Mouse (Mus musculus) T-helper 17 cell (primary cell): Measurements from ENCODE around the gene Crym.

Source experiments
- in situ Hi-C, 2 experiments: fragments of 300-600 bp; cut with MboI, MseI; formaldehyde crosslinking; loops; 1 replicate in 1 of 2; 2 replicates in 1 of 2; pipeline ENCODE4 v1.15.1; 2025; ENCODE audit warnings: high pct_unique_total_duplicates in 2 of 2

Gene Crym

DNA sequence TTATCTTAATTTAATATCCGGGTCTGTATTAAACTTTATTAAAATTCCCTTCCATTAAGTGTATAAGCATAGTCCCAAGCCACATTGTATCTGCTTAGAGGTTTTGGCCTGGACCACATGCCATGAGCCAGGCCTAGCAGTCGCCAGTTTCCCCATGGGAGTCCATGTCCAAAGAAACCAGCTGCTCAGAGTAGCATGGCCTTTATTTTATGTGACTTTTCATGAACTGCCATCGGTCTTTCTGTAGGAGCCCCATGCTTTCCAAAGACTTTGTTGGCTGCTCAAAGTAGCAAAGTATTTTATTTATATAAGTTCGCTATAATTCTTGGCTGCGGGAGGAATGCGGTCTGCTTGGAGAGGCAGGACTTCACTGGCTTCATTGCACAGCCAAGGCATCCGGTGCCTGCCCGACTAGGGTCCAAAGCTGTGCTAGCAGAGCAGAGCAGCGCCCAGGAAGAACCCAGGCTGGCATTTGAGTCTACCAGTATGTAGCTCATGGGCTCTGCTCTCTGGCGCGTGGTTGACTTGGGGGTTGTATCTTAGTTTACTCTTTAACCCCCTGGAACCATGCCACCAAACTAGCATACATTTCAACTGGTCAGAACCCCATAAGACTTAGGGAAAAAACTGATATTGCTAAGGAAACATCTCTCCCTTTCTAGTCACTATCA, 38.2 kb downstream of the Crym start:
- in situ Hi-C loops: no loop called here

DNA sequence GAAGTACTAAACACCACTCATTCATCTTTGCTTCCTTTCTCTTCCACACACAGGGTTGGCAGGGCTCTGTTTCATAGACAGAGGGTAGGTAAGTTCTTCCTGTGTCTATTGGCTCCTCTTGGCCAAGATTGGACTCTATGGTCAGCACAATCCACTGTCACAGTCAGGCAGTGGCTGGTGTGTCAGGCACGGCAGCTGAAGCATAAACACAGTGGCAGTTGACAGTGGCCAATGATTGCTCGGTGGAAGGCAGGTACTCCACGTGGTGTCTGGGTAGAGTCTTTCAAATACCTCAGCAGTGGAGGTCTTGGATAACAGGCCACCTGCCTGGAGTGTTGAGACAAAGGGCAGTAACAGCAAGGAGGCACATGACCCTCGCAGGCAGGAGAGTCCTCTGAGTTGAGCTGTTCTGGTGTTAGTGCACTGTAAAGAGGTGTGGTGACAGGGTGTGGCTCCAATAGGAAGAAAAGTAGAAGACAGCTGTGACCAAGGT, 43.7 kb downstream of the Crym start:
- in situ Hi-C loops: loop anchor here in 1 of 2 experiments (10.0 kb wide), 1 partner anchor 977 kb away; no protein-coding TSS in a partner anchor

DNA sequence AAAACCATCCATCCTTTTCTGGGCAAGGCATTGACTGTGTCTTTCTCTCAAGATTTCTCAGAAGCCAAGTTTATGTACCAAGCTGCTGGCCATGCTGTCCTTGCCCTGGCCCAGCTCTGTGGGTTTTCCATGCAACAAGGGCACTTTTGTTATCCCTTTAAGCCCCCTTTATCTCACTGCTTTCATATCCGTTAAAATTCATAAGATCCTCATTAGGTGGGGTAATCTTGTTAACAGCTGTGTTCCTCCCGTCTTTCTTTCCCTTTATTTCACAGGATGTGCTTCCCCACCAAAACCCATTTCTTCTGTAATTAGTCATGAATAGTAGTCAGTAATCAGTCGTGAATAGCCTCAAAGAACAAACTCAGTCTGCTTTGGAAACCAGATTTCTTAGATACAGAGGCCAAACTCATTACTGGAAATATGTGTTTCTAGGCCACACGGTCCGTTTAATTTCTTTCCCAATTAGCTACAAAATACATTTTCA, 44.3 kb downstream of the Crym start:
- in situ Hi-C loops: loop anchor here in 1 of 2 experiments (10.0 kb wide), 1 partner anchor 977 kb away; no protein-coding TSS in a partner anchor

DNA sequence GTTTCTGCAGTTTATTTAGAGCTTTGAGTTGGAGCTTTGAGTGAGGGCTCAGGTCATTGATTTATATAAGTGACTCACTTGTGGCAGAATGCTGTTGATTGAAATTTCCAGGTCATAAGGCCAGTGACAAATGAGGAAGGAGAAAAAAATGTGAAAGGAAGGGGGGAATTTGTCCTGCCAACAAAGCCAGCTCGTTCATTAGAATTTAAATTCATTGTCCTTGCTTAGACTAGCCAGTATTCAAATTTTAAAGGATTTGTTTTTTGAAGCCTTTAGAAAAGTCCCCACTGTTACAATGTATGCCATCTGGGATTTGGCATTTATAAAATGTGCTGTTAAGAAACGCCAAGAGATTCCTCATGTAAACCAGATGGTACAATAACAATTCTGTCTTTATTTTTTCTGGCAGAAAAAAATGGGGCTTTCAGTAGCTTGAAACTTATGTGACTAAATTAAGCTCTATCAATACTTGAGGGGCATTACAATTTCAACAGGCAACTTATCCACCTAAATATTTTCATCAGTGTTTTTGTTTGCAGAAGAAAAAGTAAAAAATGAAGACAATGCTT, 45.0 kb downstream of the Crym start:
- in situ Hi-C loops: loop anchor here in 1 of 2 experiments (10.0 kb wide), 1 partner anchor 978 kb away; no protein-coding TSS in a partner anchor

DNA sequence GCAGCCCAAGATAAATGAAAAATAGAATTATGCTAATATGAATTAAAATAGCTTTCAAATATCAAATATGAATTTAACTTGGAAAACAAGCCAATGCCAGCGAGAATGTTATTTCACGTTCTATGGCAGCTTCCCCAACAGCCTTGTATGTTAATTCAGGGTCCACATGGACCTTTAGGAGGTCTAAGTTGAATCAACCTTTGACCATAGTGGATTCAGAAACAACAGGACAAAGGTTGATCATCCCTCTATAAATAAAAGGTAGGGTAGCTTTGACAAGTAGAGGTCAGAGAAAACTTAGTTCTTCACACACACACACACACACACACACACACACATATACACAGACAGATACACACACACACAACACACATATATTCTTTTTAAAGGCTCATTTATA, 51.0 kb downstream of the Crym start:
- in situ Hi-C loops: loop anchor here in 1 of 2 experiments (10.0 kb wide), 1 partner anchor 984 kb away; no protein-coding TSS in a partner anchor

DNA sequence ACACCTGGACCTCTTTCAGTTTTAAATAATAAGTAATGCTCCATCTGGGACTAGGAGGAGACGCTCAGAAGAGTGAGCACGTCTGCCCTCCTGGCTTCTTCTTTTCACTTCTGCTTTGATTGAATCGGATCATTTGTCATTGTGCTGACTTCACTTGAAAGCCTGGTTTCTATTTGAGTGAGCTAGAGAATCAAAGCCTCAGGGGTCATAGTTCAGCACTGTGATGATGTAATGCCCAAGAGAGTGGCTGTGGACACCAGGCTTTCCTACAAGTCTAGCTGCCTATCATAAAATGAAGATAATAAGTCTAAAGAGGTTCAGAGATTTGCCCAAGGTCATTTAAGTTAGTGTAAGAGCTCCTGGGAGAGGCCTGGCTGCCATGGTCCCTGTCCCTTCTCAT, 51.7 kb downstream of the Crym start:
- in situ Hi-C loops: loop anchor here in 1 of 2 experiments (10.0 kb wide), 1 partner anchor 985 kb away; no protein-coding TSS in a partner anchor

DNA sequence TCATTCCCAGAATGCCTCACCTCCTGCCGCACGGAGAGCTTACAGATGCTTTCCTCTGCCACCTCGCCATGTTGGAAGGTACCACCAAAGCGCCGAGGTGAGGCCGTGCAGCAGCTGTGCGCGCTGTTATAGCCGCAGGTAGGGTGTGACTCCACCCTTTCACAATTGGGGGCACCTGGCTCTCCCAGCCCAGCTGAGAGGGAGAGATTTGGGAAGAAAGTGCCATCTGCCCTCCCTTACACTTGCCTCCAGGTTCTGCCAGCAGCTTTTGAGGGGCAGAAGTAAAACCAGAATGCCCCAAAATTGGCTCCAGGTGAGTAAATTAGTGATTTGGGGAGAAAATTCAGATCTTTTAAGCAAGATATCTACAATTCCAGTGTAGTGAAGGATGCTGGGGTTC, 56.7 kb downstream of the Crym start, which contains the start of gene Zp2:
TSS of gene Zp2 (minus strand) at position 101 of the 400 bp plus-strand sequence.
- in situ Hi-C loops: no loop called here

DNA sequence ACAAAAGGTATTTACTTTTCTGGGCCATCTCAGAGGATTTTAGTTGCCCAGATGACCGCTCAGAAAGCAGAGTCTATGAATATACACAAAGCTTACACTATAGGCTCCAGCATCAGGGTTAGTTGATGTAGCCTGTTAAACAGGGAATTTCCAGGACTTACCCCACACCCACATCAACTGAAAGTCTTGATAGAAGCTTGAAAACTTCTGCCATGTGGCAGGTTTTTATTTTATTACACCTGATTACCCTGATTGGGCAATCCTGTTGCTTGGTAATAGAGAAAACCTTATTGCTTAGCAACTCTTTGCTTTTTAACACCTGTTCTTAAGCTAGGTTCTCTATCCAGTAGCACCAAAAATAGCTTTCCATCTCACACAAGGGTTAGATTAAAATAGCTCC, 59.2 kb downstream of the Crym start:
- in situ Hi-C loops: loop anchor here in 1 of 2 experiments (5.0 kb wide), 1 partner anchor 65 kb away; no protein-coding TSS in a partner anchor
